Mouse (Mus musculus) regulatory T cell (primary cell): ENCODE data around the gene Txndc15.

Experiments
- in situ Hi-C: fragments of 300-600 bp; cut with MboI, MseI; formaldehyde crosslinking; loops from one replicate; pipeline ENCODE4 v1.15.1; 2025; ENCODE audit warnings: high pct_unique_total_duplicates

The Txndc15 gene

GRCm38 (mm10) chr13:55730716-55731115 lies 16.3 kb downstream of the Txndc15 start:
- in situ Hi-C loops = no loop called here

GRCm38 (mm10) chr13:55732121-55732520 lies 17.7 kb downstream of the Txndc15 start:
- in situ Hi-C loops = no loop called here

- in situ Hi-C loops = no loop called here
These were observed 19.4 kb downstream of the Txndc15 start for GRCm38 (mm10) chr13:55733628-55734502.

GRCm38 (mm10) chr13:55737885-55738284 lies 23.4 kb downstream of the Txndc15 start:
- in situ Hi-C loops = no loop called here

- in situ Hi-C loops = no loop called here
These were observed 27.9 kb downstream of the Txndc15 start for GRCm38 (mm10) chr13:55742306-55742705.

GRCm38 (mm10) chr13:55754380-55754779 lies 39.9 kb downstream of the Txndc15 start:
- in situ Hi-C loops = no loop called here

- in situ Hi-C loops = no loop called here
These were observed 42.3 kb downstream of the Txndc15 start for GRCm38 (mm10) chr13:55756789-55757188.

- in situ Hi-C loops = no loop called here
These were observed 43.2 kb downstream of the Txndc15 start for GRCm38 (mm10) chr13:55757645-55758044.

- in situ Hi-C loops = no loop called here
These were observed 46.1 kb downstream of the Txndc15 start for GRCm38 (mm10) chr13:55760576-55760975.

- in situ Hi-C loops = no loop called here
These were observed 47.0 kb downstream of the Txndc15 start for GRCm38 (mm10) chr13:55761486-55761885.

GRCm38 (mm10) chr13:55774352-55774751 lies 59.9 kb downstream of the Txndc15 start:
- in situ Hi-C loops = no loop called here

- in situ Hi-C loops = no loop called here
These were observed 60.6 kb downstream of the Txndc15 start for GRCm38 (mm10) chr13:55775056-55775455.
